Mouse (Mus musculus): ENCODE results near the gene Ptpn23.

DNA sequence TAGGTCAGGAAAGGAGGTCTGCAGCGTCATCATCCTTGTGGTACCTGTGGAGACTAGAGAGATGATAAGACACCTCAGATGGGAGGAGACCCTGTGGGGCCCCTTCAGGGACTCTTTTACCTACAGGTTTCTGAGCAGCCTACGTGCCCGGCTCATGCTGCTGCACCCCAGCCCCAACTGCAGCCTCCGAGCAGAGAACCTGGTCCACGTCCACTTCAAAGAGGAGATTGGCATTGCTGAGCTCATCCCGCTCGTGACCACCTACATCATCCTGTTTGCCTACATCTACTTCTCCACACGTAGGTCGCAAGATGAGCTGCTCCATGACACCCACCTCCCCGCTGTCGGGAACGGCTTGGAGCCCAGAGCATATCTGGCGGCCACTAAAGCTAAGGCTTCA lies 34.1 kb downstream of the Ptpn23 start:
- TF ChIP-seq CTCF (IDR thresholded peaks at IDR 0.05; ENCODE audit: low read depth, low read length) (no peak), POLR2A (IDR thresholded peaks at IDR 0.05; ENCODE audit: insufficient read depth, low read length) (no peak)
